Mouse (Mus musculus) megakaryocyte, embryonic 14.5 days (primary cell): ENCODE data around the gene Ell.

Experiments used
- FLI1 ChIP-seq: IDR thresholded peaks from 2 replicates; pipeline ENCODE4 v1.6.1; 2012; ENCODE audit warnings: low read length, inconsistent platforms, mixed read lengths
- GATA1 ChIP-seq: IDR thresholded peaks from 3 replicates; pipeline ENCODE4 v1.6.1; 2012; ENCODE audit warnings: mixed read lengths, low read length, inconsistent platforms, borderline replicate concordance

- TF ChIP-seq FLI1 (no peak), GATA1 (no peak)
Measured at GRCm38 (mm10) chr8:70539077-70539813, at the start of gene Ell.
